Mouse (Mus musculus) intestine, embryonic 15.5 days (tissue): ENCODE results near the gene Slc4a8. TPM values are rescaled to one million over a fixed set of nuclear protein-coding genes. Genes with fewer than 3 reads are reported as not detected.
A peak's percentile ranks its signal among the peaks of the same experiment; 100 is the strongest.
"Not testable (repeated sequence)": the region's sequence is repeated elsewhere in the genome, so short reads cannot be mapped to it uniquely, and the experiment has no call there.

Experiments
- ATAC-seq: fragments of 200-750 bp; cut with Nextera tagmentation; 2 replicates; pipeline ENCODE4 v1.8.0; 2017; ENCODE audit warnings: moderate TSS enrichment, moderate library complexity
- H3K27ac ChIP-seq: fragments of 300-500 bp; sonication (generic); 2 replicates; pipeline ENCODE4 v1.5.1; 2015; ENCODE audit warnings: mild to moderate bottlenecking, inconsistent platforms
- H3K27me3 ChIP-seq: fragments of 300-500 bp; sonication (generic); replicated peaks from 2 replicates; pipeline ENCODE4 v1.6.1; 2015; ENCODE audit warnings: inconsistent platforms
- H3K36me3 ChIP-seq: fragments of 300-500 bp; sonication (generic); 2 replicates; pipeline ENCODE4 v1.6.1; 2015; ENCODE audit warnings: inconsistent platforms
- H3K4me1 ChIP-seq: fragments of 300-500 bp; sonication (generic); replicated peaks from 2 replicates; pipeline ENCODE4 v1.6.1; 2015; ENCODE audit warnings: inconsistent platforms
- H3K4me2 ChIP-seq: fragments of 300-500 bp; sonication (generic); replicated peaks from 2 replicates; pipeline ENCODE4 v1.6.1; 2015; ENCODE audit warnings: mild to moderate bottlenecking, inconsistent platforms
- H3K4me3 ChIP-seq: fragments of 300-500 bp; sonication (generic); replicated peaks from 2 replicates; pipeline ENCODE4 v1.5.1; 2015; ENCODE audit warnings: inconsistent platforms
- H3K9ac ChIP-seq: fragments of 300-500 bp; sonication (generic); 2 replicates; pipeline ENCODE4 v1.6.1; 2015; ENCODE audit warnings: inconsistent platforms
- H3K9me3 ChIP-seq: fragments of 300-500 bp; sonication (generic); 2 replicates; pipeline ENCODE4 v1.6.1; 2016; ENCODE audit warnings: inconsistent platforms
- WGBS: fragments of 180-500 bp; shearing (Covaris S2); methylation state at CpG from one replicate; pipeline ENCODE4 v1.1.7; 2015; 5-methylcytosine and 5-hydroxymethylcytosine counted together
- polyA plus RNA-seq: library from polyadenylated mRNA; unstranded; fragments of >200 nt; fragmentation: Nextera tagmentation; extraction: Ambion mirVana; gene quantifications from 2 replicates; pipeline ENCODE4 v1.2.1, GENCODE M21; 2015

The Slc4a8 gene
- polyA plus RNA-seq, 1 experiment from 2014 or later, result 5.0 TPM

DNA sequence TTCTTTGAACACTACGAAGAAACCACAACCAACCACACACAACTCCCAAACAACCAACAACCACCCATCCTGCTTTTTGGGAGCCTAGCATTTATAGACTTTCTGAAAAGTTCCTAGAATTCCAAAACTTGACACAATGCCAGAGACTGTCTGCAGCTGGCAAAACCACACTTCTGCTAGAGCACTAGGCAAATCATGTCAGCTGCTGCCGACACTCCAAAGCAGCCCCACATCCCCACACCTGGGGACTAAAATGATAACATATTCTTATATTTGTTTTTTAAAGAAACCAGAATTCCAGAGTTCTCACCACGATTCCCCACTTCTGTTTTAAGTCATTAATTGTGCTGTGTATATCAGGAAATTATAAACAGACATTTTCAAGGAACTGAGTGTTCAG, 57.3 kb downstream of the Slc4a8 start:
- no peaks in the 10 kb centered on the region for H3K27me3 ChIP-seq
- no peaks in the 10 kb centered on the region for H3K4me1 ChIP-seq
- no peak overlapping the region for H3K27ac ChIP-seq
- no peak overlapping the region for H3K4me2 ChIP-seq
- no peaks in the 10 kb centered on the region for H3K9me3 ChIP-seq
- H3K4me3 ChIP-seq, result no peak overlapping the region
- no peak overlapping the region for H3K9ac ChIP-seq
- no peaks in the 10 kb centered on the region for H3K36me3 ChIP-seq
- 77% methylated on average over 3 of the region's 3 CpGs for WGBS
- ATAC-seq, result no peak

DNA sequence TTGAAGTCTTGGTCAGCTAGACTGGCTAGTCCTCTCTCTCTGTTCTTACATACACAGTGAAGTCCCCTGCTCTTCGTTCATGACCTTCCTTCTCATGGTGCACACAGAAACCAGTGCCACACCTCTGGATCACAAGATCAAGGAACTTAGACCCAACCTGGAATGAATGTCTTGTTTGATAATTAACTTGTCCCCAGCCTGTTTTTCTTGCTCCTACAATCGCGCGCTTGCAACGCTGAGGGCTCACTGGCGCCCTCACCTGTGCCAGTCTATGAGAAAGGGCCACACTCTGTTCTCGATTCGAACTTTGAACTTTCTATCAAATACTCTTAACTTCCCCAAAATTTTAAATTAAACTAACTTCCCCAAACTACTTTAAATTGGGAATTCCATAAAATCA, 60.3 kb downstream of the Slc4a8 start:
- Histone ChIP-seq H3K27ac (peak overlapping the region; percentile 77), H3K9me3 (no peaks in the 10 kb centered on the region)

DNA sequence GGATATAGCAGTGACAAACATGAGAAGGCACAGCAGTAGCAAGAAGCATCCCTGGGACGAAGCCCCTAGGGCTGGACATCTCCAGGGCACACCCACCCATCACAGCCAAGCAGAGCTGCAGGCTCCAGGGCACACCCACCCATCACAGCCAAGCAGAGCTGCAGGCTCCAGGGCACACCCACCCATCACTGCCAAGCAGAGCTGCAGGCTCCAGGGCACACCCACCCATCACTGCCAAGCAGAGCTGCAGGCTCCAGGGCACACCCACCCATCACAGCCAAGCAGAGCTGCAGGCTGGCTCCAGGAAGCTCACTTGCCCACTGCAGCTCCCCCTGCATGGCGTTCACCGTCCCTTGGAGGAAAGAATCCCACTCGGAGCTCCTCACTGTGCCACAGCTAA, 60.8 kb downstream of the Slc4a8 start:
- not testable (repeated sequence) for ATAC-seq, H3K27ac ChIP-seq, H3K4me2 ChIP-seq, H3K27me3 ChIP-seq, H3K4me3 ChIP-seq, H3K9me3 ChIP-seq, H3K4me1 ChIP-seq, H3K36me3 ChIP-seq, H3K9ac ChIP-seq
- WGBS, result 71% methylated on average over 4 of the region's 4 CpGs

More for the DNA sequence above, 60.3 kb downstream of the Slc4a8 start:
- 0 out of 2 replicates have a peak overlapping the region, but pooled peaks have one; percentile 11 for H3K4me2 ChIP-seq
- H3K36me3 ChIP-seq, result no peaks in the 10 kb centered on the region
- H3K4me1 ChIP-seq, result peaks cover 5% of the 10 kb centered on the region
- no peaks in the 10 kb centered on the region for H3K27me3 ChIP-seq
- H3K9ac ChIP-seq, result no peak overlapping the region
- H3K4me3 ChIP-seq, result no peak overlapping the region
- ATAC-seq, result peak; percentile 83
- WGBS, result 48% methylated on average over 8 of the region's 8 CpGs

DNA sequence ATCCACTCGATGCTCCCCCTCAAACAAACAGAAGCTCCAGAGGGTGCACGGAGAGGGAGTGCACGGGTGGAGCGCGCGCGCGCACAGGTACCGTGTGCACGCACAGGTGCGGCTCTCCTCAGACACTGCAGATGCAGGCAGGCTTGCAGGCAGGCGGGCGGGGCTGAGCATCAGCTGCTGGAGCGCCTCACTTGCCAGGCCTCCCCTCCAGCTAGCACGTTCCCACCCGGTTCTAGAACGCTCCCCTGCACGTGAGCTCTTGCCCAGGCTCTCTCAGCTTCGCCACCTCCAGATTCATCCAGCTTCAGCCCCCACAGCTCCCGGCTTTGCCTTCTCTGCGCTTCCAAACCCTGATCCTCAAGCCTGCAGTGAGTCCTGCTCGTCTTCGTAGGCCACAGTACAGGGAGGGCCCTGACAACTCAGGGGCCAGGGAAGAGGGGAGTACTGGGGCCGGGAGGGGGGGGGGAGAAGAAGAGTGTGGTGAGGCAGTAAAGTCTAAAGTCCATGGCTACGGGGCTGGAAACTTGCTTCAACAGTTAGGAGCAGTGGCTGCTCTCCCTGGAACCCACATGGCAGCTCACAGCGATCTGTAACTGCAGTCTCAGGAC, 63.8 kb downstream of the Slc4a8 start:
- peak overlapping the region; percentile 4; the same call in 1 of the 2 replicates for H3K27ac ChIP-seq
- 13% methylated on average over 26 of the region's 26 CpGs for WGBS
- no peak overlapping the region; the same call in 1 of the 2 replicates for H3K4me3 ChIP-seq

DNA sequence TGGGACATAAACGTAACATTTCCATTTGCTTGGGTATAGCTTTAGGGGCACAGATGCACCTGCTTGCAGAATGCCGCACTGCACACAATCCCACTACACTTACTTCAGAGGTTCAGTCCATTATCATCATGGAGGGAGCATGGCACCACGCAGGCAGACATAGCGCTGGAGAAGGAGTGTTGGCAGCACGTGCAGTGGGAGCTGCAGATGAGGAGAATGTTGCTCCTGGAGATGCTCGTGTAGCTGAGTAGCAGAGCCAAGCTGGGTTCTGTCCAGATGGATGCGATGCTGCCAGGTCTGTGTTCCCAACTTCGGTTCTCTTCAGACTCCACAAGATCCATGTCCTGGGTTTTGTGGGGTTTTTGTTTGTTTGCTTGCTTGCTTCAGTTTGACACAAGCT, 64.5 kb downstream of the Slc4a8 start:
- Histone ChIP-seq H3K36me3 (no peaks in the 10 kb centered on the region), H3K4me3 (no peak overlapping the region), H3K4me1 (peaks cover 5% of the 10 kb centered on the region), H3K27ac (no peak overlapping the region), H3K27me3 (no peaks in the 10 kb centered on the region), H3K9me3 (no peaks in the 10 kb centered on the region), H3K4me2 (peak overlapping the region; percentile 53; the same call in 1 of the 2 replicates), H3K9ac (no peak overlapping the region)
- no peak for ATAC-seq
- 84% methylated on average over 8 of the region's 8 CpGs for WGBS

More for the DNA sequence above, 63.8 kb downstream of the Slc4a8 start:
- H3K4me1 ChIP-seq, result peaks cover 5% of the 10 kb centered on the region
- H3K27me3 ChIP-seq, result no peaks in the 10 kb centered on the region
- no peak overlapping the region for H3K9ac ChIP-seq
- H3K36me3 ChIP-seq, result no peaks in the 10 kb centered on the region
- peak overlapping the region; percentile 53 for H3K4me2 ChIP-seq
- no peaks in the 10 kb centered on the region for H3K9me3 ChIP-seq
- peak; percentile 65 for ATAC-seq

DNA sequence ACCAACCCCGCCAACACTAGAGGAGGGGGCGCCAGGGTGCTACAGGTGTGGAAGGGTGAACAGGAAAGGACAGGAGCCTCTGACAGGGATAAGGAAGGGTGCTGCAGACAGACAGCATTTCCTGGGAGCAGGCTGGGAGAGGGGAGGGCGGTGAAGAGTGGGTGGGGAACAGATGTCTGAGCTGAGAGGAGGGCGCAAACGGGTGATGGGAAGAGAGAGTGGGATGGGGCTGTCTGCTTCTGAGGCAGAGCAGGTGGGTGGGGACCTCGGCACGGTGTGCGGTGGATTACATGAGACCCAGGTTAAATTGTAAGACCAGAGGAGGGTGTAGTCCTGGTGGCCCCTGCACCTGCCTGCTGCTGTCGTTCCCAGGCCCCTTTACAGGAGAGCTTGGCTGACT, 68.2 kb downstream of the Slc4a8 start:
- no peaks in the 10 kb centered on the region for H3K27me3 ChIP-seq
- no peak overlapping the region; the same call in 1 of the 2 replicates for H3K27ac ChIP-seq
- peaks cover 5% of the 10 kb centered on the region for H3K4me1 ChIP-seq
- H3K36me3 ChIP-seq, result no peaks in the 10 kb centered on the region
- no peak overlapping the region for H3K9ac ChIP-seq
- 67% methylated on average over 9 of the region's 9 CpGs for WGBS
- peak; percentile 48 for ATAC-seq
- H3K4me2 ChIP-seq, result no peak overlapping the region
- H3K9me3 ChIP-seq, result no peaks in the 10 kb centered on the region
- no peak overlapping the region for H3K4me3 ChIP-seq

DNA sequence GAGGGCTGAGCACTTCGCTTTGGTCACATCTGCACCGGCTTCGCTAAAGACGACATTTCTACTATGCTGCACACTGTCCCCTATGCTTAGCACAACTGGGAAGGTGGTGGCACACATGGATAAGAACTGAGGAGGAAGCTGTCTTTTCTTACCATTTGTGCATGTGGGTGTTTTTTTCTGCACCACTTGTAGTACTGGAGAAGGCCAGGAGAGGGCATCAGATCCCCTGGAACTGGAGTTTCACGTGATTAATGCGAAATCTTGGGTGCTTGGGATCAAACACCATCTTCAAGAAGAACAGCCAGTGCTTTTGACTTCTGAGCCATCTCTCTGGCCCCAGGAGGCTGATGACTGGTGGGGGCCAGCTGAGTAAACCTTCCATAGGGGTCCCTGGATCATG, 69.1 kb downstream of the Slc4a8 start:
- H3K4me2 ChIP-seq, result no peak overlapping the region
- no peaks in the 10 kb centered on the region for H3K9me3 ChIP-seq
- ATAC-seq, result no peak
- no peak overlapping the region for H3K27ac ChIP-seq
- H3K27me3 ChIP-seq, result no peaks in the 10 kb centered on the region
- no peak overlapping the region for H3K4me3 ChIP-seq
- no peaks in the 10 kb centered on the region for H3K4me1 ChIP-seq
- H3K9ac ChIP-seq, result no peak overlapping the region
- 61% methylated on average over 6 of the region's 6 CpGs for WGBS
- no peaks in the 10 kb centered on the region for H3K36me3 ChIP-seq

DNA sequence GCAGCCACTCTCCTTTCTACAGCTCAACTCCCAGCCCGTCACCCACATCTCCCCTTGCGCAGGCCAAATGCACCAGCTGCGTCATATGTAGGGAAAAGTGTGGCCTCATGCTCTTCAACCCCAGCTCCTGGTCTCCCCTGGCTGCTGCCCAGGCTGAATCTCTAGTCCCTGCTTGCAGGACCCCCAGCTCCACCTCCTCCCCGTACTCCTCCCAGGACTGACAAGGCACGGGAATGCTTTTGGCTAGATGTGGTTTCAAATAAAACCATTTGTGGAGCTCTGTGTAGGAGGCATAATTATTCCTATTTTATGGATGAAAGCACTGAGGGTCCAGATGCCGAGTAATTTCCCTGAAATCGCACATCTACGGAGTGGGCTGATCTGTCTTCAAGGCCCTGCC, 70.6 kb downstream of the Slc4a8 start:
- no peaks in the 10 kb centered on the region for H3K9me3 ChIP-seq
- H3K9ac ChIP-seq, result no peak overlapping the region
- H3K4me2 ChIP-seq, result no peak overlapping the region
- H3K27ac ChIP-seq, result no peak overlapping the region
- no peaks in the 10 kb centered on the region for H3K4me1 ChIP-seq
- no peak overlapping the region for H3K4me3 ChIP-seq
- ATAC-seq, result no peak
- no peaks in the 10 kb centered on the region for H3K27me3 ChIP-seq
- H3K36me3 ChIP-seq, result no peaks in the 10 kb centered on the region
- WGBS, result 87% methylated on average over 8 of the region's 8 CpGs

DNA sequence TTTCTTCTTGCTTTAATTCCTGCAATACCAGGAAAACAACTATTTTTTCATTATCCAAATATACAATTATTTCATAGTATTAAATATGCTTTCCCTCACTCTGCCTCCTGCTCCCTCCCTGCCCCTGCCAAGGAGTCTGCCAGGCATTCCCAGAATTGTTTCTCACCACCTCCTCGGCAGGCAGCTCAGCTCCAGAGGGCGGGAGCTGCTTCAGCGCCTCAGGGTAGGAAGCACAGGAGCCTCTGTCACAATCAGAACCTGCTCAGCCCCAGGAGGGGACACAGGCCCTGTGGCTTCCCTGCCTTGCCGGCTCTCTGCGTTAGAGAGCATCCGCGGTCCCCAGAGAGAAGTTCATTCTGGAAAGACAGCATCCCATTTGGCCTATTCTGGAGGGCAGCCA, 71.2 kb downstream of the Slc4a8 start:
- H3K4me2 ChIP-seq, result no peak overlapping the region
- ATAC-seq, result no peak
- H3K27me3 ChIP-seq, result no peaks in the 10 kb centered on the region
- H3K36me3 ChIP-seq, result no peaks in the 10 kb centered on the region
- no peak overlapping the region for H3K27ac ChIP-seq
- no peak overlapping the region for H3K9ac ChIP-seq
- H3K4me1 ChIP-seq, result no peaks in the 10 kb centered on the region
- no peaks in the 10 kb centered on the region for H3K9me3 ChIP-seq
- no peak overlapping the region for H3K4me3 ChIP-seq
- WGBS, result 37% methylated on average over 7 of the region's 7 CpGs

DNA sequence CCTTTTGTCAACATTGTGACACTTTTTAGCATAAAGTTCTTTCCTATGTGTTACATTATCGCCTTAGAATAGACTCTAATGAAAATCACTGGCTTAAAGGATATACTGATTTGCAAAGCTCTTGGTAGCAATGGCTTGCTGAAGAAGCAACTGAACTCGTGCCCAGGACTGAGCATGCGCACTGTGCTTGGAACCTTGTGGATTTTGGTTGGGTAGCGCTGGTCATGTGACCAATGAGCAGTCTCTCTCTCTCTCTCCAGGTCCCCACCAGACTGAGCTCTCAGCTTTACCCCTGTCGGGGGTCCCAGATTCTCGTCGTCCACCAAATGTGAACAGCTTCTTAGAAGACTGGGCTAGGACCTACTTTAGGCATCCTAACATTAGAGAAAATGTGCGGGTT, 75.2 kb downstream of the Slc4a8 start:
- 78% methylated on average over 8 of the region's 8 CpGs for WGBS
- ATAC-seq, result no peak
- no peak overlapping the region for H3K4me3 ChIP-seq

DNA sequence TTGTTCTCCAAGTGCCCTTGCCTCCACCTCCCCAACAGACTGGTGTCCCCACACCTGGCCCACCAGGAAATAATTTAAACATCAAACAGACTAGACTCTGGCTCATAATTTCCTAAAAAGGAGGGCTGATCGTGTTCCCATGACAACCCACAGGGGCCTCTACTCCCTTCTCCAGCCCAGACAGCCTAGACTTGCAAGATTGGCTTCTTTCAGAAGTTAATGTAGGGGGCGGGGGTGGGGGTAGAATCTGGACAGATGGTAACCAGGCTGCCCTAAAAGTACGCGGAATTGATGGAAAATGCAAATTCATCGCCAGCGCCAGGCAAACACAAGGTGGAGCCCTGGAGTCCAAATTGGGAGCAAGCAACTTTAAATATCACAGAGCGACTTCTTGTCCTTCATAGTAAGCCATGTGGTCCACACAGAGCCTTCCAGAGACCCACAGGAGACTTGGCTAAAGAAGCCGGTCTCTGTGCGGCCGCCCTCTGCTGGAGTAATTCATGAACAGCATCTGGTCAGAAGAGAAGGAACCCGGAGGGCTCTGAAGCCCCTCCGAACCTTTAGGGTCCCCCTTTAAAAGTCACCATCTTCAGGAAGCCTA, 77.2 kb downstream of the Slc4a8 start:
- H3K36me3 ChIP-seq, result no peaks in the 10 kb centered on the region
- H3K4me3 ChIP-seq, result no peak overlapping the region
- no peak overlapping the region for H3K4me2 ChIP-seq
- 34% methylated on average over 12 of the region's 12 CpGs for WGBS
- ATAC-seq, result peak; percentile 39; the same call in 1 of the 2 replicates
- no peaks in the 10 kb centered on the region for H3K9me3 ChIP-seq
- H3K27me3 ChIP-seq, result no peaks in the 10 kb centered on the region
- no peak overlapping the region for H3K27ac ChIP-seq
- no peaks in the 10 kb centered on the region for H3K4me1 ChIP-seq
- H3K9ac ChIP-seq, result no peak overlapping the region

More for the DNA sequence above, 75.2 kb downstream of the Slc4a8 start:
- Histone ChIP-seq H3K4me2 (no peak overlapping the region), H3K27ac (no peak overlapping the region), H3K27me3 (no peaks in the 10 kb centered on the region), H3K9me3 (no peaks in the 10 kb centered on the region), H3K36me3 (no peaks in the 10 kb centered on the region), H3K9ac (no peak overlapping the region), H3K4me1 (no peaks in the 10 kb centered on the region)

DNA sequence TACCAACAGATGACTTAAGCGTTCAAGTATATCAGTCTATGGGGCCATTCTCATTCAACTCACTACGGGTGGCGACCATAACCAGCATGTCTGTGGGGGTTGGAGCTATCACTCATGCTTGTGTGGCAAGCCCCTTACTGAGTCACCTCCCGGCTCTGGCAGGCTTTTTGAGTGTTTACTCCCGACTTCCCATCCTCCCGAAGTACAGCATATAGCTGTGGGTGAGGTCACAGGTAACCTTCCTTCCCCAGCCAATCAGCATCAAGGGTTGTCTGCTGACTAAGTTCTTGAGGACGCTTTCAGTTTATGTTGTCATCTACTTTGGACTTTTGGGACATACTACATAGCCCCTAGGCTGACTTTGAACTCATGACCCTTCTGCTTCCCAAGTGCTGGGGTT, 82.8 kb downstream of the Slc4a8 start:
- H3K4me1 ChIP-seq, result peaks cover 7% of the 10 kb centered on the region
- H3K4me3 ChIP-seq, result no peak overlapping the region
- H3K27ac ChIP-seq, result no peak overlapping the region
- H3K36me3 ChIP-seq, result no peaks in the 10 kb centered on the region
- no peaks in the 10 kb centered on the region for H3K27me3 ChIP-seq
- 74% methylated on average over 7 of the region's 7 CpGs for WGBS
- H3K9me3 ChIP-seq, result no peaks in the 10 kb centered on the region
- no peak for ATAC-seq
- H3K4me2 ChIP-seq, result no peak overlapping the region
- no peak overlapping the region for H3K9ac ChIP-seq
